Mouse (Mus musculus): ENCODE measurements around the gene Dcaf12.

DNA sequence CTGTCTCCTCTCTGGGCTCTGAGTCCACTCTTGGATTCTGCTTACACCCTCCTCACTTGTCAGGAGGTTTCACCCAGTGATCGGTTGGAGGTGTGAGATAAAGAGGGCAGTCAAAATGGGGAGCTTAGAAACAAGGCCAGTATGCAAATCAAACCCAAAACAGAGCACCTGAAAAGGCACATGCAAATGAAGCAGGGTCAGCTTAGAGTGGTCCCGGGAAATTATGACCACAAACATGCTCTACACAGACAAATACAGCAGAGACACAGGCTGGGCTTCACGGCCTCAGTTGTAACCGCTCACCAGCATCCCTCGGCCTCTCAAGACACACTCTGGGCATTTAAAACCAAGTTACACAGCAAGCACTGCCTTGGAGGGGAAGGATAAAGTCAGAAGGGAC is 15.7 kb downstream of the Dcaf12 start:
- no peak for TF ChIP-seq FLI1 (IDR thresholded peaks at IDR 0.05; ENCODE audit: low read length)
- no peak for TF ChIP-seq GATA1 (IDR thresholded peaks at IDR 0.05; ENCODE audit: borderline replicate concordance, low read length)
